Mouse (Mus musculus): ENCODE data around the gene Pabpc6. TPM values are rescaled to one million over a fixed set of nuclear protein-coding genes. Genes with fewer than 3 reads are reported as not detected.

Gene Pabpc6
- polyA plus RNA-seq, 1 experiment = 0.31 TPM

DNA sequence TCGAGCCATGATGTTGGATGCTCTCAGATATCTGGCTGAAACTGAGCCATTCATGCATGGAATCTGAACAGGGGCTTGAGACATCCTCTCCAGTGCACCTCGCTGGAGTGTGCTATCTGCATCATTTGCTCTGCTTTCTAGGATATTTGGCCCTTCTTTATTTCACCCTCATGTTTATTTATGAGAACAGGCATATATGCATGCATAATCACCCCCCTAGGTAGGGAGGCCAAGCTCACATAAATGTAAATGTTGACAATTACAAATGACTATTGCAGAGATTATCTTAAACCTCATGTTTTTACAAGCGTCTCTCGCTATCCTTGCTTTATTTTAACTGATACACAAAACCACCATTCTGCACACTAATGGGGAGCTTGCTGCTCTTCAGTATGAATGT, 21.9 kb downstream of the Pabpc6 start:
- no peak overlapping the region for H3K4me3 ChIP-seq (ENCODE audit: low read depth, low read length)
- H3K27ac ChIP-seq (ENCODE audit: insufficient read depth, low read length) = no peak overlapping the region
- no peaks in the 10 kb centered on the region for H3K9me3 ChIP-seq (replicated peaks; ENCODE audit: control insufficient read depth, insufficient read depth, low read length, poor library complexity, severe bottlenecking)
- no peaks in the 10 kb centered on the region for H3K36me3 ChIP-seq (ENCODE audit: control insufficient read depth, insufficient read depth, low read length, poor library complexity, severe bottlenecking)
- H3K27me3 ChIP-seq (ENCODE audit: control insufficient read depth, insufficient read depth, low read length, poor library complexity, severe bottlenecking) = no peaks in the 10 kb centered on the region
- no peak overlapping the region for H3K9ac ChIP-seq (ENCODE audit: low read depth, poor library complexity, severe bottlenecking)
- TF ChIP-seq CTCF (IDR thresholded peaks at IDR 0.05; ENCODE audit: low read depth, low read length) = no peak
- TF ChIP-seq POLR2A (IDR thresholded peaks at IDR 0.05; ENCODE audit: insufficient read depth, low read length) = no peak
- no peak for TF ChIP-seq EP300 (IDR thresholded peaks at IDR 0.05; ENCODE audit: insufficient read depth, low read depth, low read length)
- H3K4me1 ChIP-seq (ENCODE audit: control insufficient read depth, insufficient read depth, low read length) = no peaks in the 10 kb centered on the region

GRCm38 (mm10) chr17:9643657-9644180, 25.8 kb downstream of the Pabpc6 start:
- H3K36me3 ChIP-seq (ENCODE audit: control insufficient read depth, insufficient read depth, low read length, poor library complexity, severe bottlenecking) = no peaks in the 10 kb centered on the region
- TF ChIP-seq CTCF (IDR thresholded peaks at IDR 0.05; ENCODE audit: low read depth, low read length) (no peak), POLR2A (IDR thresholded peaks at IDR 0.05; ENCODE audit: insufficient read depth, low read length) (no peak), EP300 (IDR thresholded peaks at IDR 0.05; ENCODE audit: insufficient read depth, low read depth, low read length) (no peak)
- H3K27ac ChIP-seq (ENCODE audit: insufficient read depth, low read length) = no peak overlapping the region
- no peaks in the 10 kb centered on the region for H3K4me1 ChIP-seq (ENCODE audit: control insufficient read depth, insufficient read depth, low read length)
- H3K9ac ChIP-seq (ENCODE audit: low read depth, poor library complexity, severe bottlenecking) = no peak overlapping the region
- no peaks in the 10 kb centered on the region for H3K27me3 ChIP-seq (ENCODE audit: control insufficient read depth, insufficient read depth, low read length, poor library complexity, severe bottlenecking)
- no peak overlapping the region for H3K4me3 ChIP-seq (ENCODE audit: low read depth, low read length)
- H3K9me3 ChIP-seq (replicated peaks; ENCODE audit: control insufficient read depth, insufficient read depth, low read length, poor library complexity, severe bottlenecking) = no peaks in the 10 kb centered on the region

DNA sequence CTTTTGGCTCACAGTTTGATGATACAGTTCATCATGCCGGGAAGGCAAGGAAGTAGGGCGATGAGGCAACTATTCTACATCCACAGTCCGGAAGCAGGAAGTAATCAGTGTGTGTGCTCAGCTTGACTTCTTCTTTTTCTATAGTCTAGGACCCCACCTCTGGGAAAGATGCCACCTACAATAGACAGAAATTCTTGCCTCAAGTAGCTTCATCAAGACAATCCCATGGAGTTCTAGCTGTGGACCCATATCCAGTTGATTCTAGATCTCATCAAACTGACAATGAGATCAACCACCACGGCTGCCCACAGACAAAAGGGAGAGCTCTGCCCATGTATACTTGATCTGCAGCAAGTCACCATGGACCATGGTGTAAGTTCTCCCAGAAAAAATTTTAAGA, 32.5 kb downstream of the Pabpc6 start:
- Histone ChIP-seq H3K4me3 (ENCODE audit: low read depth, low read length) (no peak overlapping the region), H3K9me3 (replicated peaks; ENCODE audit: control insufficient read depth, insufficient read depth, low read length, poor library complexity, severe bottlenecking) (no peaks in the 10 kb centered on the region; the same call in 1 of the 2 replicates), H3K36me3 (ENCODE audit: control insufficient read depth, insufficient read depth, low read length, poor library complexity, severe bottlenecking) (no peaks in the 10 kb centered on the region), H3K4me1 (ENCODE audit: control insufficient read depth, insufficient read depth, low read length) (no peaks in the 10 kb centered on the region), H3K27ac (ENCODE audit: insufficient read depth, low read length) (no peak overlapping the region), H3K27me3 (ENCODE audit: control insufficient read depth, insufficient read depth, low read length, poor library complexity, severe bottlenecking) (no peaks in the 10 kb centered on the region), H3K9ac (ENCODE audit: low read depth, poor library complexity, severe bottlenecking) (no peak overlapping the region)
- TF ChIP-seq POLR2A (IDR thresholded peaks at IDR 0.05; ENCODE audit: insufficient read depth, low read length) (no peak), EP300 (IDR thresholded peaks at IDR 0.05; ENCODE audit: insufficient read depth, low read depth, low read length) (no peak), CTCF (IDR thresholded peaks at IDR 0.05; ENCODE audit: low read depth, low read length) (no peak)

- TF ChIP-seq CTCF (IDR thresholded peaks at IDR 0.05; ENCODE audit: low read depth, low read length) = no peak
- no peak for TF ChIP-seq POLR2A (IDR thresholded peaks at IDR 0.05; ENCODE audit: insufficient read depth, low read length)
- TF ChIP-seq EP300 (IDR thresholded peaks at IDR 0.05; ENCODE audit: insufficient read depth, low read depth, low read length) = no peak
- no peak overlapping the region for H3K4me3 ChIP-seq (ENCODE audit: low read depth, low read length)
- H3K27me3 ChIP-seq (ENCODE audit: control insufficient read depth, insufficient read depth, low read length, poor library complexity, severe bottlenecking) = no peaks in the 10 kb centered on the region
- no peaks in the 10 kb centered on the region for H3K36me3 ChIP-seq (ENCODE audit: control insufficient read depth, insufficient read depth, low read length, poor library complexity, severe bottlenecking)
- H3K9me3 ChIP-seq (replicated peaks; ENCODE audit: control insufficient read depth, insufficient read depth, low read length, poor library complexity, severe bottlenecking) = no peaks in the 10 kb centered on the region; the same call in 1 of the 2 replicates
- no peaks in the 10 kb centered on the region for H3K4me1 ChIP-seq (ENCODE audit: control insufficient read depth, insufficient read depth, low read length)
- no peak overlapping the region for H3K9ac ChIP-seq (ENCODE audit: low read depth, poor library complexity, severe bottlenecking)
- no peak overlapping the region for H3K27ac ChIP-seq (ENCODE audit: insufficient read depth, low read length)
These were observed 36.8 kb downstream of the Pabpc6 start for GRCm38 (mm10) chr17:9632579-9633252.

DNA sequence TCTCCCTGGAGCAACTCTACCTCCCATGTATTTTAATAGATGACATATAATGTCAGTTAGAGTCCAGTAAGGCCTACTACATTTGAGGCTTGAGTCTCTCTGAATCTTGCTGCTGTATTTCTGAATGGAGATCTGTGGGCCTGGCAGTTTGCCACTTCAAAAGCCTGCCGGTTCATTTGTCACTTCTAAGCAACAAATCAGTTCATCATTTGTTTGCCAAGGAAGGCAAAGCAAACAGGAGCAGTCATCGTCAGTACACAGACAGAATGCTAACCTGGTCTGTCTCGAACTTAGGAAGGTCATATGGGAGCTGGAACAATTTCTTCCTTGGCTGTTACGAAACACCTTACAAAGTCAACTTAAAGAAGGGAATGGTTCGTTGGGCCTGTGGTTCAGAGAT, 37.4 kb downstream of the Pabpc6 start:
- no peak overlapping the region for H3K27ac ChIP-seq (ENCODE audit: insufficient read depth, low read length)
- no peaks in the 10 kb centered on the region for H3K27me3 ChIP-seq (ENCODE audit: control insufficient read depth, insufficient read depth, low read length, poor library complexity, severe bottlenecking)
- H3K36me3 ChIP-seq (ENCODE audit: control insufficient read depth, insufficient read depth, low read length, poor library complexity, severe bottlenecking) = no peaks in the 10 kb centered on the region
- TF ChIP-seq EP300 (IDR thresholded peaks at IDR 0.05; ENCODE audit: insufficient read depth, low read depth, low read length) (no peak), POLR2A (IDR thresholded peaks at IDR 0.05; ENCODE audit: insufficient read depth, low read length) (no peak), CTCF (IDR thresholded peaks at IDR 0.05; ENCODE audit: low read depth, low read length) (no peak)
- no peak overlapping the region for H3K4me3 ChIP-seq (ENCODE audit: low read depth, low read length)
- H3K4me1 ChIP-seq (ENCODE audit: control insufficient read depth, insufficient read depth, low read length) = no peaks in the 10 kb centered on the region
- no peaks in the 10 kb centered on the region; the same call in 1 of the 2 replicates for H3K9me3 ChIP-seq (replicated peaks; ENCODE audit: control insufficient read depth, insufficient read depth, low read length, poor library complexity, severe bottlenecking)
- H3K9ac ChIP-seq (ENCODE audit: low read depth, poor library complexity, severe bottlenecking) = no peak overlapping the region

DNA sequence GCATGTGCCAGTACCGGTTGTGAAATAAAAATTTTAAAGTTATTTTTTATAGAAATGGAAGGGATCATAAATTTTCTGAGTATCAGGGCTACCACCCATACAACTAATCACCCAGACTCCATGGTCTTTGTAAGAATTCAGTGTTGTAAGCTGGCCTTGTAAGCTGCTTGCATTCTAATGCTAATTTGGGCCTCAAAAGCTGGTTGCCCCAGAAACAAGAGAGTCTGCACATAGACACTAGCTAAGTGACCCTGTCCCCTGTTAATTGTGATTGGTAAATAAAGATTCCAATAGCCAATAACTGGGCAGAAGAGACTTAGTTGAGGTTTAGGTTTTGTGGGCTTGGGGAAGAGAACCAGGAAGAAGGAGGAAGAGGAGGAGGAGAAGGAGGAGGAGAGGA, 38.4 kb downstream of the Pabpc6 start:
- H3K9me3 ChIP-seq (replicated peaks; ENCODE audit: control insufficient read depth, insufficient read depth, low read length, poor library complexity, severe bottlenecking) = no peaks in the 10 kb centered on the region; the same call in 1 of the 2 replicates
- no peaks in the 10 kb centered on the region for H3K36me3 ChIP-seq (ENCODE audit: control insufficient read depth, insufficient read depth, low read length, poor library complexity, severe bottlenecking)
- no peak overlapping the region for H3K27ac ChIP-seq (ENCODE audit: insufficient read depth, low read length)
- TF ChIP-seq CTCF (IDR thresholded peaks at IDR 0.05; ENCODE audit: low read depth, low read length) = no peak
- no peak for TF ChIP-seq EP300 (IDR thresholded peaks at IDR 0.05; ENCODE audit: insufficient read depth, low read depth, low read length)
- TF ChIP-seq POLR2A (IDR thresholded peaks at IDR 0.05; ENCODE audit: insufficient read depth, low read length) = no peak
- H3K9ac ChIP-seq (ENCODE audit: low read depth, poor library complexity, severe bottlenecking) = no peak overlapping the region
- no peak overlapping the region for H3K4me3 ChIP-seq (ENCODE audit: low read depth, low read length)
- H3K27me3 ChIP-seq (ENCODE audit: control insufficient read depth, insufficient read depth, low read length, poor library complexity, severe bottlenecking) = no peaks in the 10 kb centered on the region
- H3K4me1 ChIP-seq (ENCODE audit: control insufficient read depth, insufficient read depth, low read length) = no peaks in the 10 kb centered on the region

All from ES-Bruce4 (cell line).